Mouse (Mus musculus) left cerebral cortex, postnatal 10 days (tissue): Measurements from ENCODE around the gene Slc1a1. TPM values are rescaled to one million over a fixed set of nuclear protein-coding genes. Genes with fewer than 3 reads are reported as not detected.

Source experiments
- total RNA-seq, 2 experiments: library from RNA; stranded (reverse); gene quantifications; 2 replicates each; pipeline ENCODE4 v1.2.3; 2021

Slc1a1 gene
- total RNA-seq, 2 experiments from 2014 or later, result 102 TPM

Other genes starting within 250 kb of the Slc1a1 start
- 1 to 10 TPM; 5.3 to 6.5 TPM for gene Glis3, start 155.0 kb upstream of the Slc1a1 start, total RNA-seq
- 10 to 100 TPM; 30.4 to 36.5 TPM for gene Plpp6, start 128.9 kb downstream of the Slc1a1 start, total RNA-seq
- gene 4430402I18Rik, start 132.8 kb downstream of the Slc1a1 start, total RNA-seq, result 1 to 10 TPM; 5.1 to 7.1 TPM
- gene Cdc37l1, start 155.3 kb downstream of the Slc1a1 start, total RNA-seq, result 10 to 100 TPM; 72.6 to 73.7 TPM
- gene Ak3, start 212.9 kb downstream of the Slc1a1 start, total RNA-seq, result 10 to 100 TPM; 43.5 to 46.5 TPM